Mouse (Mus musculus) bone marrow macrophage, adult 2 months (primary cell): ENCODE data around the gene Tsc22d3.

ENCODE experiments used
- CTCF ChIP-seq: IDR thresholded peaks from 2 replicates; pipeline ENCODE4 v1.5.1; 2012; ENCODE audit warnings: low read depth, mild to moderate bottlenecking, low read length, moderate library complexity
- POLR2A ChIP-seq: IDR thresholded peaks from 2 replicates; pipeline ENCODE4 v1.6.1; 2012; ENCODE audit warnings: mild to moderate bottlenecking, low read depth, low read length, borderline replicate concordance

DNA sequence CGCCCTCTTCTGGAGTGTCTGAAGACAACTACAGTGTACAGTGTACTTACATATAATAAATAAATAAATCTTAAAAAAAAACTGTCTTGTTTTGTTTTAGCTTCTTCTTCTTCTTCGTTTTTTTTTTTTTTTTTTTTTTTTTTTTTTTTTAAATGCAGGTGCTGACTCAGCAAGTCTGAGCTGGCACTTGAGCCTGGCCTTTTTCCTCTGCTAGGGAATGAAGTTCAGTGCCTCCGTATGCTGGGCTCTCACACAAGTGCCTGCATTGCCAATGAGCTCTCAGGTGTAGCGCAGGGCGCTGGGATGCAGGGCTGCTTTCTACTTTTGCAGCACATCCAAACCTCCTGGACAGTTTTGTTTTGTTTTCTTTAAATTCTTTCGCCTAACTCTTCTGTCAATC, 90.6 kb downstream of the Tsc22d3 start:
- TF ChIP-seq CTCF (no peak), POLR2A (no peak)
